Mouse (Mus musculus): ENCODE data around the gene Fam160a1.

The Fam160a1 gene

GRCm38 (mm10) chr3:85635591-85635990, 181.5 kb downstream of the Fam160a1 start:
- intact Hi-C loops (cut with DNase I): no loop called here

DNA sequence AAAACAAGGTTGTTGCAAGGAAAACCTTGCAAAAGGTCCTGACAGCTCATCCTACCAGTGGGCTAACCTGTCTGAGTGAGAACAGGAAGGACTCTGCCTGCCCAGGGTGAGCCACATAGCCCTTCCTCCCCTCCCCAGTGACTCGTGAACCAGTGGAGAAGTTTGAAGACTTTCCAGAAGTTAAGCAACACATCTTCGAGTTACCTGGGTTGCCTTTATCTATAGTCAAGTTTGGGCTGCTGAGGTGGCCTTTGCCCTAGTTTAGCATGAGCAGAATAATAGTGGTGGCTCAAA, 182.0 kb downstream of the Fam160a1 start:
- intact Hi-C loops (cut with DNase I): no loop called here

DNA sequence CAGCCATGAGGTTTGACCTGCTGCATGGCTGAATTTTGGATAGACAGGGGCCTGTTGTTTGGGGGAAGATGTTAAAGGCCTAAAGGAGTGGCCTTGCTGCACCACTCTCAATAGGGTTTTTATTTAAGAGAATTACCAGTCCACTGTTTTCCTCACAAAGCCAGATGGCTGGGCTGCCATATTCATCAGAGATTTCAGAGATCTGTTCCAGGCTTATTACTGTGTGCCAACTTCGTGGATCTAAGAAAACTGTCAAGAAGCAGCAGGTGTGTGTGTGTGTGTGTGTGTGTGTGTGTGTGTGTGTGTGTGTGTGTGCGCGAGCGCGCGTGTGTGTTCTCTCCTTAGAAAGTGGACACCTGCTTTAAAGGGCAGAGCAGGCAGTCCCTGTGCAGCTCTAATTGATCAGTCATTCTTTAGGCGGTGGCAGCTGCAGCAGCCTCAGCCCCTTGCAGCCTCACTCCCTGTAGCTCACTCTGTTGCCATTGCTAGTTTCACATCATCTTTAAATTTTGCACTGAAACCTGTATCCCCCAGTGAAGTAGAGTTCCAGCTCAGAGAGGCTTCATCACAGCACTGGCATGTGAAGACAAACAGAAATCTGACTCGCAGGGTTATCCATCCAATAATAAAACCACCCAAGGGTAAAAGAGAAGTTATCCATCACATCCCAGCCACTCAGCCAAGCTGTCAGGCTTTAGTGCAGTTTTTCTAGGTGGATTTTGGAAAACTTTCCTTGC, 182.5 kb downstream of the Fam160a1 start:
- intact Hi-C loops (cut with DNase I): no loop called here

GRCm38 (mm10) chr3:85633733-85634132, 183.4 kb downstream of the Fam160a1 start:
- intact Hi-C loops (cut with DNase I): no loop called here

DNA sequence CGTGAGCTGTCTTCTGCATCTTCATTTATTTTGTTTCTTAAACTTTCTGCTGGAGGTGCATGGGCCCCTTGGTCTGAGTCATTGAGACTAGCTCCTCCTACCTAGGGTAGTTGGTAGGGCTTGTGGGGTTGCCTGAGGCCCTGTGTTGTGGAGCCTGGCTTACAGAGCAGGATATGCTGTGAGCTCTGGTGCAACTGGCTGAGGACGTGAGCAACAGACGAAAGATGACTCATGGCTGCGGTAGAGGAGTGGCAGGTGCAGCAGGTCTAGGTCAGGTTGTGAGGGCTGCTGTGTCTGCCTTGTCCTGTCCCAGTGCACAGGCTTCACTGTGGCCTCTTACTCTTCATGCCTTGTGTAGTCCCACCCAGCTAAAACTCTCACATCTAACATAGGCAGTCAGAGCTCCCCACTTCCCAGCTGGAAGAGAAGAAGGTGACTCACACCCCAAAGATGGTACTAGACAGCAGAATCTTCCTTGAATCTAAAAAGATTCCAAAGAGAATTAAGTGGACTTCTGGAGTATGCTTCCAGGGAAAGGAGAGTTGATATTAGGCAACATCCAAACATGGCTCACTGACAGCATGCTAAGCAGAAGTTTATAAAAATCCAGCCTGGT, 187.1 kb downstream of the Fam160a1 start:
- intact Hi-C loops (cut with DNase I): no loop called here

DNA sequence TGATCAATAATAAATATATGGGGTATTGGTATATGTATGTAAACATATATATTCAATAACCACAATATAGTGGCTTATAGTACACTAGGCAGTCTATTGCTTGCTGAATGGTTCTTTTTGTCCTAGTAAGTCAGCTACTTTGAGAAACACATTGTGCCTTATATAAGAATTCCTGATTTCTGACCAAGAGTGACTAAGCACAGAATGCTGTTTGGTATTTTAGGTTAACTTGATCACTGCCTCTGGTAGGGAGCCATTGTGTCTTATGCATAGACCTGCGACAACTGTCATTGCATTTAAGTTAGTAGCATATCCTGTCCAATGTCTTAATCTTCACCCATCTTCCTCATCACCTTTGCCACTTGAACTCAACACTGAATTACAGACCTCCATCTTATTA, 197.3 kb downstream of the Fam160a1 start:
- intact Hi-C loops (cut with DNase I): no loop called here

- intact Hi-C loops (cut with DNase I): no loop called here
Observed at GRCm38 (mm10) chr3:85619345-85619744, 197.7 kb downstream of the Fam160a1 start.

DNA sequence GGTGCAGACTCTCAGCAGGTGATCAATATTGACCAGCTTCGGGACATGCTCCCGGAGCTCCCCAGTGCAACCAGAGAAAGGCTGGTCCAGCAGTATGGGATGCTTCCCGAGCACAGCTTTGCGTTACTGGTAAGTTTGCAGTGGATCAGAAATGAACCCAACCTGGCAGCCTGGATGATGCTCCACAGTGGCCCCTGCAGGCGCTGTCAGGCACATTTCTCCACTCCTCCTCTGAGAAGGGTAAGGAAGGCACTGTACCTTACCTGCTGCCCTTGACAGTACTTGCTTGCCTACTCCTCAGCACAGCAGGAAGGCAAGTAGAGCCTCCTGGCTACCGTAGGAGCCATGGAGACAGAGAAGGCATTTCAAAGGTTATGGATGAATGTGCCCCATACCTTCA, 198.2 kb downstream of the Fam160a1 start:
- intact Hi-C loops (cut with DNase I): no loop called here

DNA sequence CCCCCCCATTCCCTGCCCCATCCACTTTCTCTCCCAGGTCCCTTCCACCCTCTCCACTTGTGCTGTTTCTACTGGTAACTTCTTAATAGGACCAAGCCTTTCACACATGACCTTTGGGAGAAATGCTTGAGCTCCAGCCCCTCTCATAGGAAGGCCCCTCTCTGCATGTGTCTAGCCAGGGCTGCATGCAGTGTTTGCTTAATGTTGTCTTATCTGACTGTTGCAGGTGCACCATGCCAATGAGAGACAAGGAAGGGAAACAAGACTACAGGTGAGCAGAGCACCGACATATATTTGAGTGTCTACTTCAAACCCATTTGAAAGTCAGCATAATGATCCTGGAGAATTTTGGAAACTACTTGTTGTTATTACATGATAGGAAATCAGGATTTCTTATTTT, 200.7 kb downstream of the Fam160a1 start:
- intact Hi-C loops (cut with DNase I): no loop called here

All from adrenal gland (tissue).